Mouse (Mus musculus) kidney, embryonic 14.5 days (tissue): ENCODE measurements around the gene Spc24. TPM values are rescaled to one million over a fixed set of nuclear protein-coding genes. Genes with fewer than 3 reads are reported as not detected.

Experiments used
- ATAC-seq: fragments of 200-750 bp; cut with Nextera tagmentation; 2 replicates; pipeline ENCODE4 v1.8.0; 2017; ENCODE audit warnings: moderate number of reproducible peaks, mild to moderate bottlenecking, moderate TSS enrichment, moderate library complexity; ENCODE audit not compliant: low FRiP score, low TSS enrichment
- H3K27ac ChIP-seq: fragments of 300-500 bp; sonication (generic); 2 replicates; pipeline ENCODE4 v1.5.1; 2014; ENCODE audit warnings: low read depth, mild to moderate bottlenecking, low read length, moderate library complexity, mixed read lengths
- H3K27me3 ChIP-seq: fragments of 300-500 bp; sonication (generic); 2 replicates; pipeline ENCODE4 v1.6.1; 2014; ENCODE audit warnings: mild to moderate bottlenecking, low read length; ENCODE audit not compliant: control insufficient read depth, insufficient read depth
- H3K36me3 ChIP-seq: fragments of 300-500 bp; sonication (generic); 2 replicates; pipeline ENCODE4 v1.6.1; 2014; ENCODE audit warnings: low read length, mixed read lengths; ENCODE audit not compliant: control insufficient read depth, insufficient read depth
- H3K4me1 ChIP-seq: fragments of 300-500 bp; sonication (generic); 2 replicates; pipeline ENCODE4 v1.6.1; 2014; ENCODE audit warnings: low read length, mixed read lengths; ENCODE audit not compliant: control insufficient read depth, insufficient read depth
- H3K4me2 ChIP-seq: fragments of 300-500 bp; sonication (generic); replicated peaks from 2 replicates; pipeline ENCODE4 v1.6.1; 2014; ENCODE audit warnings: low read depth, mild to moderate bottlenecking, low read length
- H3K4me3 ChIP-seq: fragments of 300-500 bp; sonication (generic); 2 replicates; pipeline ENCODE4 v1.5.1; 2014; ENCODE audit warnings: mild to moderate bottlenecking, low read length
- H3K9ac ChIP-seq: fragments of 300-500 bp; sonication (generic); 2 replicates; pipeline ENCODE4 v1.6.1; 2014; ENCODE audit warnings: low read depth, mild to moderate bottlenecking, low read length, moderate library complexity
- H3K9me3 ChIP-seq: fragments of 300-500 bp; sonication (generic); 2 replicates; pipeline ENCODE4 v1.6.1; 2016; ENCODE audit warnings: low read length; ENCODE audit not compliant: control insufficient read depth
- WGBS: fragments of 180-500 bp; shearing (Covaris S2); extraction: QIAGEN DNeasy Blood & Tissue Kit; methylation state at CpG from one replicate; pipeline ENCODE4 v1.1.7; 2014; 5-methylcytosine and 5-hydroxymethylcytosine counted together
- polyA plus RNA-seq: library from polyadenylated mRNA; unstranded; fragments of >200 nt; fragmentation: Nextera tagmentation; extraction: Ambion mirVana; gene quantifications from 2 replicates; pipeline ENCODE4 v1.2.1, GENCODE M21; 2014

Gene Spc24
- polyA plus RNA-seq, 1 experiment from 2014 or later, result 139 TPM

GRCm38 (mm10) chr9:21733446-21733845 lies 26.7 kb downstream of the Spc24 start:
- no peak overlapping the region for H3K9ac ChIP-seq
- no peak for ATAC-seq
- H3K4me3 ChIP-seq, result no peak overlapping the region
- peaks cover 68% of the 10 kb centered on the region for H3K36me3 ChIP-seq
- 95% methylated on average over 17 of the region's 17 CpGs for WGBS
- H3K9me3 ChIP-seq, result no peaks in the 10 kb centered on the region
- H3K27me3 ChIP-seq, result no peaks in the 10 kb centered on the region
- no peaks in the 10 kb centered on the region for H3K4me1 ChIP-seq
- H3K4me2 ChIP-seq, result no peak overlapping the region
- no peak overlapping the region for H3K27ac ChIP-seq

- ATAC-seq, result no peak
- Histone ChIP-seq H3K4me3 (no peak overlapping the region), H3K4me2 (no peak overlapping the region), H3K4me1 (no peaks in the 10 kb centered on the region), H3K27me3 (no peaks in the 10 kb centered on the region), H3K27ac (no peak overlapping the region), H3K9ac (no peak overlapping the region), H3K36me3 (peaks cover 57% of the 10 kb centered on the region), H3K9me3 (no peaks in the 10 kb centered on the region)
- WGBS, result 96% methylated on average over 9 of the region's 9 CpGs
These were observed 27.8 kb downstream of the Spc24 start for GRCm38 (mm10) chr9:21732288-21732687.

DNA sequence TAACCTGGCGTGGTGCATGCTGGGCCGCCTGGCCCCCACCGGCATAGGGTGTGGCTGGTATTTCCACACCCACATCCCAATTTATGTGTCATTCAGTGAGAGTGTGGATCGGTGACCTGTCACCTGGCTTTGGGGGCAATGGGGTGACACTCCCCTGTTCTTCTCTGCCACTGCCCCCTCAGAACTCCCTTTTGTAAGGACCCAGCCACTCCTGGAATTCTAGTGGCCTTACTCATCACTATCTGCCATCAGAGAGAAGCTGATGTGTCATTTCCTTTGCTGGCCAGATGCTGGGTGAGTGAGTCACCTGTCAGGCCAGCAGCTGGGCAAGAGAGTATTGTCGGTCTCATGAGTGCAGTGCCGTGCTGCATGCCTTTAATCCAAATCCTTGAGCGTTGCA lies 30.8 kb downstream of the Spc24 start:
- Histone ChIP-seq H3K27me3 (no peaks in the 10 kb centered on the region), H3K4me1 (peaks cover 8% of the 10 kb centered on the region; the same call in 1 of the 2 replicates), H3K9ac (no peak overlapping the region), H3K4me3 (no peak overlapping the region), H3K9me3 (no peaks in the 10 kb centered on the region), H3K27ac (no peak overlapping the region), H3K36me3 (peaks cover 28% of the 10 kb centered on the region), H3K4me2 (no peak overlapping the region)
- whole genome bisulfite sequencing, result 83% methylated on average over 7 of the region's 7 CpGs
- ATAC-seq, result no peak

- 78% methylated on average over 10 of the region's 10 CpGs for WGBS
- Histone ChIP-seq H3K4me2 (no peak overlapping the region), H3K36me3 (peaks cover 19% of the 10 kb centered on the region), H3K4me1 (peaks cover 8% of the 10 kb centered on the region; the same call in 1 of the 2 replicates), H3K9ac (no peak overlapping the region), H3K27ac (no peak overlapping the region), H3K9me3 (no peaks in the 10 kb centered on the region), H3K4me3 (no peak overlapping the region), H3K27me3 (no peaks in the 10 kb centered on the region)
- ATAC-seq, result no peak
These were observed 31.8 kb downstream of the Spc24 start for GRCm38 (mm10) chr9:21728261-21728832.

DNA sequence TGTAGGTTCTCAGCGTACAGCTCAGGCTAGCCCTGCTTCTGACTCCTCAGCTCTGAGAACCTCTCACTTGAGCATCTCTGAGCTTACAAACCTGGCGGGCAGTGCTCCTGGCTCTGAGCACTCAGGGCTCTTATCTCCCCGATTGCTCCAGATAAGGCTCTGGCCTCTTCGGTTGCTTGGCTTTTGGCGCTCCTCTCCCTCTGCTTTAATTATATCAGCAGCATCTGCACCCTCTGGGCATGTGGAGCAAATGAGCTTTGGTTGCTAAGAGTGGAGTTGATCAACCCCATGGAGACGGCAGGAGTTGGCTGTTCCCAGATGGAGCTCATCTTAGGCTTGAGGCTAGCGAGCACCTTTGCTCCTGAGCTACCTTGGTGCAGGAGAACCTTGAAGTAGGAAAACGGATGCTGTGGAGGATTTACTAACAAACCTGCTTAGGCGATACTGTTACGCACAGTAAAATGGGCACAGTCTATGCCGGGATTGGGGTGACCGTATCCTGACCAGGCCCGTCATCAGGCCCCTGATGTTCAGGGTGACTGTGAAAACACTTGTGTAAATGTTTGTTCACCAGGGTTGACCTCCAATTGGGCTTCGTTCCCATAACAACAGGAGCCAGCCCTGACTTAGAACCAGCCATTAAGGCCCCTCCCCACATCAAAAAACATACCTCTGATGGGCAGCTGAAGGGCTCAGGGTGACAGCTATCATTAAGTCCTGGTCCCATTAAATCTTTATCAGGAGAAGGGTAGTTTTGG lies 33.7 kb downstream of the Spc24 start:
- H3K4me3 ChIP-seq, result no peak overlapping the region
- no peak overlapping the region for H3K27ac ChIP-seq
- H3K36me3 ChIP-seq, result no peaks in the 10 kb centered on the region; the same call in 1 of the 2 replicates
- no peaks in the 10 kb centered on the region for H3K27me3 ChIP-seq
- no peak overlapping the region for H3K9ac ChIP-seq
- H3K4me1 ChIP-seq, result peaks cover 8% of the 10 kb centered on the region; the same call in 1 of the 2 replicates
- no peak overlapping the region for H3K4me2 ChIP-seq
- H3K9me3 ChIP-seq, result no peaks in the 10 kb centered on the region
- WGBS, result 70% methylated on average over 14 of the region's 14 CpGs
- ATAC-seq, result no peak

GRCm38 (mm10) chr9:21725224-21726121 lies 34.6 kb downstream of the Spc24 start:
- Histone ChIP-seq H3K9me3 (no peaks in the 10 kb centered on the region), H3K36me3 (no peaks in the 10 kb centered on the region; the same call in 1 of the 2 replicates), H3K27ac (no peak overlapping the region), H3K27me3 (no peaks in the 10 kb centered on the region), H3K4me2 (peak overlapping the region; percentile 69), H3K4me3 (peak overlapping the region; percentile 84), H3K9ac (no peak overlapping the region), H3K4me1 (peaks cover 8% of the 10 kb centered on the region; the same call in 1 of the 2 replicates)
- WGBS, result 75% methylated on average over 23 of the region's 23 CpGs
- ATAC-seq, result no peak

DNA sequence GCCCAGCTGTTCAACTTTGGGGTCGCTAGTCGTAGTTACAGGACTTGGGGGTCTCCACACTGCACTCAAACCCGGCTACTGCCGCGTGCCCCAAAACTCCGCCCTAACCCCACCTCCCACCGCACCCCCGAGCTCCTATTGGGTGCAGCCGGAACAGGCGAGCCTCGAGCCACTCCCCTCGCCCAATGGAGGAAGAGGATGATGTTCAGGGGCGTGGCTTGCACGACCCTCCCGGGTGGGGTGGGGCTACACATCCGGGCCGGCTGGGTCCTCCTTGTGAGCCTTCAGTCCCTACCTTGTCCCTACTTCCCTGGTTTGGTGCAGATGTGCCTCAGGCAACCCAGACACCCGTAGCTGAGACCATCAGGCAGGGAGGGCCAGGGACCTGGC lies 36.0 kb downstream of the Spc24 start:
- Histone ChIP-seq H3K4me3 (peak overlapping the region; percentile 84), H3K4me1 (peaks cover 8% of the 10 kb centered on the region; the same call in 1 of the 2 replicates), H3K27ac (peak overlapping the region; percentile 96; the same call in 1 of the 2 replicates), H3K9me3 (no peaks in the 10 kb centered on the region), H3K9ac (peak overlapping the region; percentile 75), H3K27me3 (no peaks in the 10 kb centered on the region), H3K4me2 (peak overlapping the region; percentile 69), H3K36me3 (no peaks in the 10 kb centered on the region; the same call in 1 of the 2 replicates)
- under 1% methylated on average over 18 of the region's 18 CpGs for WGBS
- ATAC-seq, result peak; percentile 97

DNA sequence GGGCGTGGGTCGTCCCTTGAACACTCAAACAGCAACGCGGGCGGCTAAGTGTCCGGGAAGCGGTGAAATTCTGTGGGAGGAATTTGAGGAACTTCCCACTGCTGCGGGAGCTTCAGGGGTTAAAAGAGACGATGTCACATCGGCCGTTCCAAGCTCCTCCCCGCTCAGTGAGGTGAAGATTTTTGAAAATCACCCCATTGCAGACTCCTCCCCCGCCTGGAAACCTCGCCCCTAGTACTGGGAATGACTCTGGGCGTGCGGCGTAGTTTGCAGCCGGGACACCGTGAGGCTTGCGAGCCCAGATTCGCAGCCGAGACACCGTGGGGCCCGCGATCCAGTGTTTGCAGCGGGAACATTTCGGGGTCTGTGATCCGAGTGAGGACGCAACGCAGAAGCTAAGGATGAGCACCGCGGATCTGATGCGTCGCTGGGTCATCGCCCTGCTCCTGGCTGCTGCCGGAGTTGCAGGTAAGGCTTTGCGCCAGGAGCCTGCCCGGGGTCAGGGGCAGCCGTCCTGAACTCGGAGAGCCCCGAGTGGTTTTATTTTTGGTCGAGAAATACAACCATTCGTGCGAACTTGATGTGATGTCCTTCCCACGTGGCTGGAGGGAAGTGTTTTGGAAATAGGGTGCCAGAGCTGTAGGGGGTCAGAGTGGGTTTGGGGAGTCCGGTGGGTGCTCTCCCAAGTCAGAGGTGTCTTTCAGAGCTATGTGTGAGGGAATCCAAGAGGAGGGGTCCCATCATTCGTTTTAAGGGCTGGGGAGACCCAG lies 36.5 kb downstream of the Spc24 start, which contains the start of gene Ldlr:
Gene Ldlr (plus strand): TSS at position 107 of the 770 bp plus-strand sequence.
- peak within 1 kb of the TSS; percentile 75 for H3K9ac ChIP-seq
- ATAC-seq, result peak; percentile 81
- H3K27ac ChIP-seq, result peak within 1 kb of the TSS; percentile 96
- no peaks in the 10 kb centered on the region for H3K27me3 ChIP-seq
- peaks cover 8% of the 10 kb centered on the region; the same call in 1 of the 2 replicates for H3K4me1 ChIP-seq
- H3K9me3 ChIP-seq, result no peaks in the 10 kb centered on the region
- H3K4me2 ChIP-seq, result peak within 1 kb of the TSS; percentile 69
- WGBS, result under 1% methylated on average over 47 of the region's 47 CpGs
- H3K36me3 ChIP-seq, result no peaks in the 10 kb centered on the region; the same call in 1 of the 2 replicates
- peak within 1 kb of the TSS; percentile 84 for H3K4me3 ChIP-seq
